Mouse (Mus musculus) liver, embryonic 16.5 days (tissue): Measurements from ENCODE around the gene 4930583I09Rik. TPM values are rescaled to one million over a fixed set of nuclear protein-coding genes. Genes with fewer than 3 reads are reported as not detected.

Experiments
- ATAC-seq: fragments of 200-750 bp; cut with Nextera tagmentation; 2 replicates; pipeline ENCODE4 v1.8.0; 2017; ENCODE audit warnings: low read depth, mild to moderate bottlenecking, moderate number of reproducible peaks, moderate library complexity
- H3K27ac ChIP-seq: fragments of 300-500 bp; sonication (generic); 2 replicates; pipeline ENCODE4 v1.5.1; 2014; ENCODE audit warnings: mild to moderate bottlenecking, low read length
- H3K27me3 ChIP-seq: fragments of 300-500 bp; sonication (generic); 2 replicates; pipeline ENCODE4 v1.6.1; 2014; ENCODE audit warnings: low read depth, low read length, mixed read lengths; ENCODE audit not compliant: control insufficient read depth, insufficient read depth
- H3K36me3 ChIP-seq: fragments of 300-500 bp; sonication (generic); 2 replicates; pipeline ENCODE4 v1.6.1; 2014; ENCODE audit warnings: mild to moderate bottlenecking; ENCODE audit not compliant: control insufficient read depth, insufficient read depth
- H3K4me1 ChIP-seq: fragments of 300-500 bp; sonication (generic); 2 replicates; pipeline ENCODE4 v1.6.1; 2014; ENCODE audit warnings: low read depth, low read length, mixed read lengths; ENCODE audit not compliant: control insufficient read depth
- H3K4me2 ChIP-seq: fragments of 300-500 bp; sonication (generic); 2 replicates; pipeline ENCODE4 v1.6.1; 2014; ENCODE audit warnings: low read depth, low read length, mixed read lengths
- H3K4me3 ChIP-seq: fragments of 300-500 bp; sonication (generic); 2 replicates; pipeline ENCODE4 v1.5.1; 2014; ENCODE audit warnings: low read depth, mild to moderate bottlenecking, low read length
- H3K9ac ChIP-seq: fragments of 300-500 bp; sonication (generic); 2 replicates; pipeline ENCODE4 v1.6.1; 2014; ENCODE audit warnings: low read depth, low read length
- H3K9me3 ChIP-seq: fragments of 300-500 bp; sonication (generic); replicated peaks from 2 replicates; pipeline ENCODE4 v1.6.1; 2016; ENCODE audit warnings: low read length; ENCODE audit not compliant: control insufficient read depth
- WGBS: fragments of 180-500 bp; shearing (Covaris S2); extraction: QIAGEN DNeasy Blood & Tissue Kit; methylation state at CpG from one replicate; pipeline ENCODE4 v1.1.7; 2014; ENCODE audit not compliant: insufficient replicate concordance; 5-methylcytosine and 5-hydroxymethylcytosine counted together
- polyA plus RNA-seq: library from polyadenylated mRNA; unstranded; fragments of >200 nt; fragmentation: Nextera tagmentation; extraction: Ambion mirVana; gene quantifications from 2 replicates; pipeline ENCODE4 v1.2.1, GENCODE M21; 2015

The 4930583I09Rik gene
- polyA plus RNA-seq, 1 experiment from 2014 or later, result not detected

- 62% methylated on average over 6 of the region's 6 CpGs for WGBS
- Histone ChIP-seq H3K27ac (no peak overlapping the region), H3K9me3 (no peaks in the 10 kb centered on the region), H3K9ac (no peak overlapping the region), H3K4me3 (no peak overlapping the region), H3K36me3 (no peaks in the 10 kb centered on the region), H3K4me2 (no peak overlapping the region), H3K4me1 (no peaks in the 10 kb centered on the region), H3K27me3 (no peaks in the 10 kb centered on the region)
- ATAC-seq, result no peak
Observed at GRCm38 (mm10) chr17:64813568-64813967, 22.3 kb downstream of the 4930583I09Rik start.

GRCm38 (mm10) chr17:64806035-64806589, 29.8 kb downstream of the 4930583I09Rik start:
- no peak overlapping the region for H3K9ac ChIP-seq
- no peak for ATAC-seq
- 65% methylated on average over 8 of the region's 8 CpGs for WGBS
- H3K36me3 ChIP-seq, result no peaks in the 10 kb centered on the region
- H3K4me2 ChIP-seq, result no peak overlapping the region
- no peaks in the 10 kb centered on the region for H3K27me3 ChIP-seq
- no peaks in the 10 kb centered on the region for H3K4me1 ChIP-seq
- no peak overlapping the region for H3K4me3 ChIP-seq
- H3K27ac ChIP-seq, result no peak overlapping the region
- H3K9me3 ChIP-seq, result no peaks in the 10 kb centered on the region

- H3K36me3 ChIP-seq, result no peaks in the 10 kb centered on the region
- ATAC-seq, result no peak
- no peak overlapping the region for H3K9ac ChIP-seq
- H3K4me3 ChIP-seq, result no peak overlapping the region
- H3K4me2 ChIP-seq, result no peak overlapping the region
- no peaks in the 10 kb centered on the region for H3K9me3 ChIP-seq
- no peaks in the 10 kb centered on the region for H3K27me3 ChIP-seq
- H3K4me1 ChIP-seq, result no peaks in the 10 kb centered on the region
- 65% methylated on average over 13 of the region's 13 CpGs for WGBS
- no peak overlapping the region for H3K27ac ChIP-seq
Observed at GRCm38 (mm10) chr17:64804375-64805124, 31.3 kb downstream of the 4930583I09Rik start.

- Histone ChIP-seq H3K27me3 (no peaks in the 10 kb centered on the region), H3K9ac (no peak overlapping the region), H3K27ac (no peak overlapping the region), H3K36me3 (no peaks in the 10 kb centered on the region), H3K4me3 (no peak overlapping the region), H3K9me3 (no peaks in the 10 kb centered on the region), H3K4me1 (no peaks in the 10 kb centered on the region), H3K4me2 (no peak overlapping the region)
- no peak for ATAC-seq
- 57% methylated on average over 7 of the region's 7 CpGs for WGBS
Observed at GRCm38 (mm10) chr17:64802956-64803275, 33.0 kb downstream of the 4930583I09Rik start.

GRCm38 (mm10) chr17:64802168-64802955, 33.5 kb downstream of the 4930583I09Rik start:
- 49% methylated on average over 11 of the region's 11 CpGs for WGBS
- H3K9ac ChIP-seq, result no peak overlapping the region
- H3K4me1 ChIP-seq, result no peaks in the 10 kb centered on the region
- H3K9me3 ChIP-seq, result no peaks in the 10 kb centered on the region
- H3K4me3 ChIP-seq, result no peak overlapping the region
- no peak overlapping the region for H3K27ac ChIP-seq
- H3K27me3 ChIP-seq, result no peaks in the 10 kb centered on the region
- no peak for ATAC-seq
- H3K4me2 ChIP-seq, result no peak overlapping the region
- H3K36me3 ChIP-seq, result no peaks in the 10 kb centered on the region

- Histone ChIP-seq H3K36me3 (no peaks in the 10 kb centered on the region), H3K9ac (no peak overlapping the region), H3K4me3 (no peak overlapping the region), H3K4me2 (no peak overlapping the region), H3K9me3 (no peaks in the 10 kb centered on the region), H3K27ac (no peak overlapping the region), H3K4me1 (no peaks in the 10 kb centered on the region), H3K27me3 (no peaks in the 10 kb centered on the region)
- ATAC-seq, result no peak
- 70% methylated on average over 5 of the region's 5 CpGs for WGBS
Observed at GRCm38 (mm10) chr17:64792623-64793022, 43.2 kb downstream of the 4930583I09Rik start.

GRCm38 (mm10) chr17:64792076-64792475, 43.8 kb downstream of the 4930583I09Rik start:
- no peaks in the 10 kb centered on the region for H3K36me3 ChIP-seq
- H3K9me3 ChIP-seq, result no peaks in the 10 kb centered on the region
- H3K9ac ChIP-seq, result no peak overlapping the region
- no peak overlapping the region for H3K27ac ChIP-seq
- H3K4me3 ChIP-seq, result no peak overlapping the region
- H3K27me3 ChIP-seq, result no peaks in the 10 kb centered on the region
- 62% methylated on average over 3 of the region's 3 CpGs for WGBS
- H3K4me1 ChIP-seq, result no peaks in the 10 kb centered on the region
- no peak overlapping the region for H3K4me2 ChIP-seq
- no peak for ATAC-seq

GRCm38 (mm10) chr17:64789175-64789574, 46.7 kb downstream of the 4930583I09Rik start:
- no peak for ATAC-seq
- no peak overlapping the region for H3K9ac ChIP-seq
- no peak overlapping the region for H3K27ac ChIP-seq
- WGBS, result 43% methylated on average over 3 of the region's 3 CpGs
- no peaks in the 10 kb centered on the region for H3K27me3 ChIP-seq
- H3K4me1 ChIP-seq, result no peaks in the 10 kb centered on the region
- no peaks in the 10 kb centered on the region for H3K36me3 ChIP-seq
- no peak overlapping the region for H3K4me3 ChIP-seq
- no peak overlapping the region for H3K4me2 ChIP-seq
- no peaks in the 10 kb centered on the region for H3K9me3 ChIP-seq

- Histone ChIP-seq H3K27me3 (no peaks in the 10 kb centered on the region), H3K4me3 (no peak overlapping the region), H3K27ac (no peak overlapping the region), H3K9ac (no peak overlapping the region), H3K4me1 (no peaks in the 10 kb centered on the region), H3K36me3 (no peaks in the 10 kb centered on the region), H3K4me2 (no peak overlapping the region), H3K9me3 (no peaks in the 10 kb centered on the region)
- WGBS, result 79% methylated on average over 13 of the region's 13 CpGs
- ATAC-seq, result no peak
Observed at GRCm38 (mm10) chr17:64788301-64788700, 47.6 kb downstream of the 4930583I09Rik start.
